Mouse (Mus musculus): ENCODE results near the gene Ccdc78.

GRCm38 (mm10) chr17:25828712-25829557, 42.6 kb downstream of the Ccdc78 start, which contains the start of gene Jmjd8:
- TF ChIP-seq POLR2A (IDR thresholded peaks at IDR 0.05; ENCODE audit: extremely low read depth, insufficient read depth, low read length) = peak; percentile 50; the same call in 1 of the 2 replicates
- peak; percentile 44; the same call in 1 of the 2 replicates for TF ChIP-seq CTCF (IDR thresholded peaks at IDR 0.05; ENCODE audit: low read depth, low read length)

All from liver, adult 2 months (tissue).